Mouse (Mus musculus) liver, postnatal 0 days (tissue): ENCODE measurements around the gene Dnajb12. TPM values are rescaled to one million over a fixed set of nuclear protein-coding genes. Genes with fewer than 3 reads are reported as not detected.
A peak's percentile ranks its signal among the peaks of the same experiment; 100 is the strongest.

Source experiments
- ATAC-seq: fragments of 200-750 bp; cut with Nextera tagmentation; 2 replicates; pipeline ENCODE4 v1.8.0; 2017; ENCODE audit warnings: mild to moderate bottlenecking, moderate library complexity
- DNase-seq: peaks from one replicate; pipeline ENCODE4 v3.0.0-alpha.2; 2016
- H3K27ac ChIP-seq: fragments of 300-500 bp; sonication (generic); 2 replicates; pipeline ENCODE4 v1.5.1; 2014; ENCODE audit warnings: antibody characterized with exemption, moderate library complexity, mild to moderate bottlenecking, low read depth
- H3K27me3 ChIP-seq: fragments of 300-500 bp; sonication (generic); 2 replicates; pipeline ENCODE4 v1.6.1; 2014; ENCODE audit warnings: low read length, control low read depth, mixed read lengths; ENCODE audit not compliant: insufficient read depth
- H3K36me3 ChIP-seq: fragments of 300-500 bp; sonication (generic); replicated peaks from 2 replicates; pipeline ENCODE4 v1.6.1; 2014; ENCODE audit warnings: mild to moderate bottlenecking, control low read depth, low read length, moderate library complexity, mixed read lengths; ENCODE audit not compliant: insufficient read depth
- H3K4me1 ChIP-seq: fragments of 300-500 bp; sonication (generic); 2 replicates; pipeline ENCODE4 v1.6.1; 2014; ENCODE audit warnings: antibody characterized with exemption, mild to moderate bottlenecking, control low read depth; ENCODE audit not compliant: insufficient read depth
- H3K4me2 ChIP-seq: fragments of 300-500 bp; sonication (generic); 2 replicates; pipeline ENCODE4 v1.6.1; 2014; ENCODE audit warnings: low read depth, mild to moderate bottlenecking, low read length, moderate library complexity, mixed read lengths
- H3K4me3 ChIP-seq: fragments of 300-500 bp; sonication (generic); 2 replicates; pipeline ENCODE4 v1.5.1; 2014; ENCODE audit warnings: low read depth, low read length
- H3K9ac ChIP-seq: fragments of 300-500 bp; sonication (generic); replicated peaks from 2 replicates; pipeline ENCODE4 v1.6.1; 2014; ENCODE audit warnings: mild to moderate bottlenecking, moderate library complexity
- H3K9me3 ChIP-seq: fragments of 300-500 bp; sonication (generic); 2 replicates; pipeline ENCODE4 v1.6.1; 2016; ENCODE audit warnings: mild to moderate bottlenecking, control low read depth, low read length, mixed read lengths
- CTCF ChIP-seq: sonication (generic); IDR thresholded peaks from 2 replicates; pipeline ENCODE4 v1.5.1; 2016; ENCODE audit warnings: antibody characterized with exemption, low read depth
- EP300 ChIP-seq: IDR thresholded peaks from 2 replicates; pipeline ENCODE4 v1.6.1; 2016; ENCODE audit warnings: antibody characterized with exemption, low read depth, mild to moderate bottlenecking
- WGBS: fragments of 180-500 bp; shearing (Covaris S2); extraction: QIAGEN DNeasy Blood & Tissue Kit; methylation state at CpG from one replicate; pipeline ENCODE4 v1.1.7; 2014; ENCODE audit not compliant: insufficient replicate concordance; 5-methylcytosine and 5-hydroxymethylcytosine counted together
- polyA plus RNA-seq: library from polyadenylated mRNA; unstranded; fragments of >200 nt; fragmentation: Nextera tagmentation; extraction: Ambion mirVana; gene quantifications from 2 replicates; pipeline ENCODE4 v1.2.1, GENCODE M21; 2015

The Dnajb12 gene
- polyA plus RNA-seq, 1 experiment from 2014 or later: 17.0 TPM

- ATAC-seq: no peak
Observed at GRCm38 (mm10) chr10:59923493-59923892, 44.1 kb downstream of the Dnajb12 start.

GRCm38 (mm10) chr10:59924305-59924704 is 44.9 kb downstream of the Dnajb12 start:
- ATAC-seq (no peak), DNase-seq (peak; percentile 37)
- H3K4me3 ChIP-seq: no peak overlapping the region
- no peak overlapping the region for H3K27ac ChIP-seq
- no peaks in the 10 kb centered on the region for H3K36me3 ChIP-seq
- H3K9ac ChIP-seq: no peak overlapping the region
- no peak for TF ChIP-seq CTCF
- TF ChIP-seq EP300: no peak
- 46% methylated on average over 3 of the region's 3 CpGs for WGBS
- H3K27me3 ChIP-seq: no peaks in the 10 kb centered on the region
- H3K9me3 ChIP-seq: no peaks in the 10 kb centered on the region
- H3K4me1 ChIP-seq: peaks cover 28% of the 10 kb centered on the region
- H3K4me2 ChIP-seq: no peak overlapping the region

More at GRCm38 (mm10) chr10:59923493-59923892, 44.1 kb downstream of the Dnajb12 start:
- Histone ChIP-seq H3K36me3 (no peaks in the 10 kb centered on the region), H3K4me1 (peaks cover 28% of the 10 kb centered on the region), H3K27me3 (no peaks in the 10 kb centered on the region), H3K4me2 (no peak overlapping the region), H3K9ac (no peak overlapping the region), H3K9me3 (no peaks in the 10 kb centered on the region), H3K4me3 (no peak overlapping the region), H3K27ac (no peak overlapping the region)
- WGBS: 75% methylated on average over 2 of the region's 2 CpGs
- DNase-seq: no peak
- TF ChIP-seq EP300: no peak
- no peak for TF ChIP-seq CTCF

- WGBS: 64% methylated on average over 7 of the region's 7 CpGs
- peaks cover 8% of the 10 kb centered on the region for H3K4me1 ChIP-seq
Observed at GRCm38 (mm10) chr10:59929205-59929604, 49.8 kb downstream of the Dnajb12 start.

GRCm38 (mm10) chr10:59930996-59931395 is 51.6 kb downstream of the Dnajb12 start:
- no peak for DNase-seq
- no peak for TF ChIP-seq CTCF
- TF ChIP-seq EP300: no peak
- Histone ChIP-seq H3K27ac (no peak overlapping the region), H3K4me3 (no peak overlapping the region), H3K9ac (no peak overlapping the region), H3K36me3 (no peaks in the 10 kb centered on the region), H3K4me1 (peaks cover 11% of the 10 kb centered on the region), H3K9me3 (no peaks in the 10 kb centered on the region), H3K4me2 (no peak overlapping the region), H3K27me3 (no peaks in the 10 kb centered on the region)
- WGBS: 66% methylated on average over 10 of the region's 10 CpGs
- ATAC-seq: no peak

More at GRCm38 (mm10) chr10:59929205-59929604, 49.8 kb downstream of the Dnajb12 start:
- H3K9me3 ChIP-seq: no peaks in the 10 kb centered on the region
- no peak overlapping the region for H3K9ac ChIP-seq
- H3K36me3 ChIP-seq: no peaks in the 10 kb centered on the region
- TF ChIP-seq CTCF (no peak), EP300 (peak; percentile 33; the same call in 1 of the 2 replicates)
- no peak overlapping the region for H3K4me2 ChIP-seq
- no peak overlapping the region for H3K4me3 ChIP-seq
- ATAC-seq (peak; percentile 75), DNase-seq (peak; percentile 56)
- H3K27ac ChIP-seq: no peak overlapping the region
- H3K27me3 ChIP-seq: no peaks in the 10 kb centered on the region

GRCm38 (mm10) chr10:59932521-59932920 is 53.2 kb downstream of the Dnajb12 start:
- Histone ChIP-seq H3K9ac (no peak overlapping the region), H3K9me3 (no peaks in the 10 kb centered on the region), H3K4me3 (no peak overlapping the region), H3K27ac (no peak overlapping the region), H3K36me3 (no peaks in the 10 kb centered on the region), H3K4me2 (no peak overlapping the region), H3K27me3 (no peaks in the 10 kb centered on the region), H3K4me1 (peaks cover 11% of the 10 kb centered on the region)
- DNase-seq (no peak), ATAC-seq (peak; percentile 19; the same call in 1 of the 2 replicates)
- TF ChIP-seq CTCF (no peak), EP300 (no peak)
- 35% methylated on average over 6 of the region's 6 CpGs for WGBS

- H3K4me3 ChIP-seq: no peak overlapping the region
- TF ChIP-seq EP300 (no peak), CTCF (no peak)
- H3K4me2 ChIP-seq: no peak overlapping the region
- no peak for DNase-seq
- peaks cover 11% of the 10 kb centered on the region for H3K4me1 ChIP-seq
- H3K36me3 ChIP-seq: no peaks in the 10 kb centered on the region
- 66% methylated on average over 3 of the region's 3 CpGs for WGBS
- H3K27ac ChIP-seq: no peak overlapping the region
- no peaks in the 10 kb centered on the region for H3K9me3 ChIP-seq
- no peaks in the 10 kb centered on the region for H3K27me3 ChIP-seq
- no peak overlapping the region for H3K9ac ChIP-seq
- ATAC-seq: no peak
Observed at GRCm38 (mm10) chr10:59934039-59934438, 54.7 kb downstream of the Dnajb12 start.
